Mouse (Mus musculus): Measurements from ENCODE around the gene Atp6v0a4. TPM values are rescaled to one million over a fixed set of nuclear protein-coding genes. Genes with fewer than 3 reads are reported as not detected.

Atp6v0a4 gene
- total RNA-seq, 2 experiments from 2014 or later, result not detected

GRCm38 (mm10) chr6:38023284-38023683 lies 101.1 kb downstream of the Atp6v0a4 start:
- no peak for ATAC-seq (replicated peaks; ENCODE audit: poor library complexity)

DNA sequence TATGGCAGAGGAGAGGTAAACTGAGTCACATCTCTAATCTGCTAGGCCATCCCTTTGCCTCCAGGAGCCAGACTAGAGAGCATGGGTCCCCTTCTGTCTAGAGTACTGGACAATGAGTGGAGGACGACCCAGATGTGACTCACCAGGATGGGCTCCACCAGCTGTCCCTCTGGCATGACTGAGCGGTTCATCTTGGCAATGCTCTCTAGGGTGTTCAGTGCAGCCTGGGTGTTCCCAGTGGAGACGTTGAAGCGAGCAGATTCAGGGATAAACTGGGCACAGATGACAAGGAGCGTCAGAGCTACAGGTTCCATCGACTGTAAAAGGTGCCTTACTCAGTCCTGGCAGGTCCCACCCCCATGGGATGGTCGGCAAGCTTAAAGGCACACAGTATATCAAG lies 103.0 kb downstream of the Atp6v0a4 start:
- no peak for ATAC-seq (replicated peaks; ENCODE audit: poor library complexity)

GRCm38 (mm10) chr6:38012829-38013228 lies 111.6 kb downstream of the Atp6v0a4 start:
- no peak for ATAC-seq (replicated peaks; ENCODE audit: poor library complexity)

GRCm38 (mm10) chr6:38007459-38007858 lies 116.9 kb downstream of the Atp6v0a4 start:
- peak; percentile 92 for ATAC-seq (replicated peaks; ENCODE audit: poor library complexity)

Other genes with a start within 250 kb of the Atp6v0a4 start
- not detected in 2 replicates for gene Svopl, start 77.6 kb downstream of the Atp6v0a4 start, total RNA-seq (2015)
- not detected in 2 replicates for gene Svopl, start 77.6 kb downstream of the Atp6v0a4 start, total RNA-seq (2017)
- gene Tmem213, start 15.3 kb downstream of the Atp6v0a4 start, total RNA-seq (2015), result not detected in 2 replicates
- not detected in 2 replicates for gene Tmem213, start 15.3 kb downstream of the Atp6v0a4 start, total RNA-seq (2017)
- gene D630045J12Rik, start 129.4 kb upstream of the Atp6v0a4 start, total RNA-seq (2015), result 1.7 and 2.3 TPM in 2 replicates
- gene D630045J12Rik, start 129.4 kb upstream of the Atp6v0a4 start, total RNA-seq (2017), result 0.54 and 1.1 TPM in 2 replicates
- gene Zc3hav1l, start 174.7 kb upstream of the Atp6v0a4 start, total RNA-seq (2015), result 11.5 and 11.6 TPM in 2 replicates
- 4.4 and 4.9 TPM in 2 replicates for gene Zc3hav1l, start 174.7 kb upstream of the Atp6v0a4 start, total RNA-seq (2017)
- gene Zc3hav1, start 230.0 kb upstream of the Atp6v0a4 start, total RNA-seq (2015), result 62.1 and 65.3 TPM in 2 replicates
- 47.0 and 54.7 TPM in 2 replicates for gene Zc3hav1, start 230.0 kb upstream of the Atp6v0a4 start, total RNA-seq (2017)